Mouse (Mus musculus): ENCODE results near the gene Gp6. TPM values are rescaled to one million over a fixed set of nuclear protein-coding genes. Genes with fewer than 3 reads are reported as not detected.
"Not testable (repeated sequence)": the region's sequence is repeated elsewhere in the genome, so short reads cannot be mapped to it uniquely, and the experiment has no call there.

Gp6 gene
- polyA plus RNA-seq (2016; fragmentation: Nextera tagmentation; extraction: Ambion mirVana): 0.11 and 0.13 TPM in 2 replicates

DNA sequence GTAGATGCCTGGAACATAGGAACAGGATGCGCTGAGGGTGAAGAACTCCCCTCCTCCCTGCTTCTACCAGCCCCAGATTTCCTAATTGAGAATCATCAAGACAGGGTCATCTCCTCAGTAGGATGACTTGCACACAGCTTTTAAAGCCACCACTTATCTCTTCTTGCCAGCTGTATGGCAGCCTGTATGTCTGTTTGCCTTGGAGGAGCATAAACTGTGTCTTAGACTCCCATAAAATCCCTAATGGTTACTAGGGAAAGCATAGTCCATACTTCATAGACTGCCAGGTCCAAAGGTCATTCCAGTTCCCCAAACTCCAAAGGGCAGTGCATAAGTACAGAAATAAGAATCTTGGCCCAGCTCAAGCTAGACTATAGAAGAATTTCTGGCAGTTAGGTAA is at the start of gene Gp6:
Gene Gp6, minus strand, starts transcription at position 15 of the 400 bp plus-strand sequence.
- H3K27ac ChIP-seq (replicated peaks): no peak within 1 kb of the TSS
- H3K27me3 ChIP-seq: no peaks in the 10 kb centered on the region
- no peak for ATAC-seq (ENCODE audit: low FRiP score, low read depth)
- no peak within 1 kb of the TSS for H3K4me2 ChIP-seq (replicated peaks)
- H3K9ac ChIP-seq (replicated peaks): no peak within 1 kb of the TSS
- 92% methylated on average over 1 of the region's 1 CpGs for WGBS
- H3K4me3 ChIP-seq: no peak within 1 kb of the TSS
- no peaks in the 10 kb centered on the region for H3K4me1 ChIP-seq
- no peaks in the 10 kb centered on the region for H3K36me3 ChIP-seq
- no peaks in the 10 kb centered on the region for H3K9me3 ChIP-seq

DNA sequence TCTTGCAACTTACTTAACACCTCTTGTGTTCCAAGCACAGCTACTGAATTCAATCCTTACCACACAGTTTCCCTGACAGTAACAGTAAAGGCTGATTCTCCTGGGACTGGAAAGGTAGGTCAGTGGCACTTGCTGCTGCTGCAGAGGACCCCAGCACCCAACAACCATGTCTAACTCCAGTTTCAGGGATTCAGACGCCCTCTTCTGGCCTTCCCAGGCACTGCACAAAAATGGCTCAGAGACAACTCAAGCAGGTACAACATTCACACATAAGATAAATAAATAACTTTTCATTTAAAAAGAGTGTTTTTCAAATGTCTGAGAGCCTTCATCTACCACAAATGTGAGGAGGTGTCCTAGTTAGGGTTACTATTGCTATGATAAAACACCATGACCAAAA is 49.6 kb upstream of the Gp6 start:
- H3K4me2 ChIP-seq (replicated peaks): no peak overlapping the region
- no peak overlapping the region for H3K27ac ChIP-seq (replicated peaks)
- no peak for ATAC-seq (ENCODE audit: low FRiP score, low read depth)
- 7% methylated on average over 1 of the region's 1 CpGs for WGBS
- H3K36me3 ChIP-seq: peaks cover 20% of the 10 kb centered on the region
- H3K4me1 ChIP-seq: 0 out of 2 replicates have a peak, but pooled peaks cover 6% of the 10 kb centered on the region
- H3K27me3 ChIP-seq: no peaks in the 10 kb centered on the region
- no peak overlapping the region for H3K9ac ChIP-seq (replicated peaks)
- no peaks in the 10 kb centered on the region for H3K9me3 ChIP-seq
- no peak overlapping the region for H3K4me3 ChIP-seq

DNA sequence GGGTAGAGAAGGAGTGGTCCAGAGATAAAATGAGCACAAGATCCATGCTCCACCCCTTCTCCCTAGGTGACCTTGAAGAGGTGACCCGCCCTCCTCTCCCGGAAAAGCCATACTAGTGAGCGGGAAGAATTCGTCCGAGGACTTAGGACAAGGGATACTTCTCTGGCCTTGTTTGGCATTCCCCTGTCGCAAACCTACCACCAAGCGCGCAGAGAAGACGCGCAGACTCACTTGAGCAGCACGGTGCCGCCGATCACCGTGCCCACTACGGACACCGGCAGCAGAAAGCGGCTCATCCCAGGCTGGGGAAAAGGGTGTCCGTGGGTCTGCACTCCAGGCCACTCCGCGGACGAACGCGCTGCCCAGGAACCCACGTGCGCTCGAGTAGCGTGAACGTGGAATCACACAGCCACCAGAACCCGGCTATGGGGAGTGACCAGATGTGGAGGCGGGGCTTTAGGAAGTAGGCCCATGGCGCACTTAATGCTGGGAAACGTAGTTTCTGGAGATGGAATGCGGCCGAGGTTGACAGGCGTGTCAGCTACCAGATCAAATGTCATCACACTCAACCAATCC is 47.8 kb upstream of the Gp6 start, which contains the start of gene Rdh13:
Gene Rdh13, minus strand, starts transcription at position 434 of the 576 bp plus-strand sequence.
- Histone ChIP-seq H3K36me3 (peaks cover 38% of the 10 kb centered on the region), H3K9me3 (no peaks in the 10 kb centered on the region), H3K4me3 (peak within 1 kb of the TSS; percentile 79), H3K27ac (replicated peaks) (peak within 1 kb of the TSS; percentile 54), H3K27me3 (no peaks in the 10 kb centered on the region), H3K4me2 (replicated peaks) (peak within 1 kb of the TSS; percentile 66), H3K9ac (replicated peaks) (peak within 1 kb of the TSS; percentile 78), H3K4me1 (0 out of 2 replicates have a peak, but pooled peaks cover 6% of the 10 kb centered on the region)
- under 1% methylated on average over 35 of the region's 35 CpGs for WGBS
- ATAC-seq (ENCODE audit: low FRiP score, low read depth): peak; percentile 97

DNA sequence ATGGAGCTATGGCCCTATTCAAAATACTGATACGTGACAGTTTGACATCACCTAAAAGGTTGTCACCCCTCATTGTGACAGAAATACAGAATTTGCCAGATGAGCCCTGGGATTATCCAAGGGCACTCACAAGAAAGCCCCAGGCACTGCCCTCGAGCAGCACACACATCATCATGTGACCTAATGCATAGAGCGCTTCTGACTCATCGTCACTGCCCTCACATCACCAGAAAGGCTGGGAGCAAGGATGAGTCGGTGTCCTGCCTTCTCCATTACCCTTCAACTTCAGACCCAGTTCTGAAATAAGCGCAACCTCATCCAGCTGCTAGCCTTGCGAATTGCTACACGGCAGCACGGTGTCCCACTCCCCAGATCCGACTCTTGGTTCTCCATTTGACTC is 43.0 kb upstream of the Gp6 start:
- H3K9me3 ChIP-seq: no peaks in the 10 kb centered on the region
- ATAC-seq (ENCODE audit: low FRiP score, low read depth): no peak
- WGBS: 93% methylated on average over 10 of the region's 10 CpGs
- 0 out of 2 replicates have a peak, but pooled peaks cover 6% of the 10 kb centered on the region for H3K4me1 ChIP-seq
- H3K4me3 ChIP-seq: no peak overlapping the region
- H3K27me3 ChIP-seq: no peaks in the 10 kb centered on the region
- H3K9ac ChIP-seq (replicated peaks): no peak overlapping the region
- H3K27ac ChIP-seq (replicated peaks): no peak overlapping the region
- peaks cover 61% of the 10 kb centered on the region for H3K36me3 ChIP-seq
- H3K4me2 ChIP-seq (replicated peaks): no peak overlapping the region

DNA sequence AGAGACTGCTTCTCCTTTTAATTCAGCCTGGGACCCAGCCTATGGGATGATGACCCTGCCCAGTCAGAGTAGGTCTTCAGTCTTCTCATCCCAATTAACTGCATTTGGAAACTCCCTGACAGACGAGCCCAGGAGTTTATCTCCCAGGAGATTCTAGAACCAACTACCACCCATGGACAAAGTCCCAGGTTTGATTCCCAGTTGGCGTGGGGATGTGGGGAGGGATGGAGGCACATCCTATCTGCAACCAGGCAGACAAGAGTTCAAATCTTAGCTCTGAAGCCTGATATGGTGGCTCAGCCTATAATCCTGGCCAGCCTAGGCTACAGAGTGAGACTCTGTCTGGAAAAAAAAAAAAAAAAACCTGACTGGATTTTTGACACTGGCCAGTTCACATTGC is 40.2 kb upstream of the Gp6 start:
- Histone ChIP-seq H3K4me3 (no peak overlapping the region), H3K36me3 (peaks cover 75% of the 10 kb centered on the region), H3K9me3 (no peaks in the 10 kb centered on the region), H3K4me1 (no peaks in the 10 kb centered on the region), H3K9ac (replicated peaks) (no peak overlapping the region), H3K27me3 (no peaks in the 10 kb centered on the region), H3K27ac (replicated peaks) (no peak overlapping the region), H3K4me2 (replicated peaks) (no peak overlapping the region)
- 94% methylated on average over 2 of the region's 2 CpGs for WGBS
- ATAC-seq (ENCODE audit: low FRiP score, low read depth): no peak

DNA sequence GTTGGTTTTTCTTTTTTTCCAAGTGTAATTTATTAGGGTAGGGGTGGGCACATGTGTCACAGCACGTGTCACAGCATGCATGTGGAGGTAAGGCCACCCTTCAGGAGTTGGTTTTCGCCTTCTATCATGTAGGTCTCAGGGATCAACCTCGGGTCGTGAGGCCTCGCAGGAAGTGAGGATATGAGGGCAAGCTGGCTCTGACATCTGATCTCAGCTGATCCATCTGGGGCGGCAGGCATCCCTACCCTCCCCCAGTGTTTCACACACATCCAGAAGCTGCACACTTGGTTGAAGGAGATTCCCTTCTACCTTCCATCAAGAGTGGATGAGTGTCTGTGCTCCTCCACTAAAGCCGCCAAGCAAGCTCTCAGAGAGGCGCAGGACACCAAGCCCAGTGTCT is 34.5 kb upstream of the Gp6 start:
- Histone ChIP-seq H3K4me1 (no peaks in the 10 kb centered on the region), H3K9me3 (no peaks in the 10 kb centered on the region), H3K36me3 (peaks cover 85% of the 10 kb centered on the region), H3K4me2 (replicated peaks) (no peak overlapping the region), H3K27me3 (no peaks in the 10 kb centered on the region), H3K27ac (replicated peaks) (no peak overlapping the region), H3K9ac (replicated peaks) (no peak overlapping the region), H3K4me3 (no peak overlapping the region)
- 92% methylated on average over 8 of the region's 8 CpGs for WGBS
- ATAC-seq (ENCODE audit: low FRiP score, low read depth): no peak

DNA sequence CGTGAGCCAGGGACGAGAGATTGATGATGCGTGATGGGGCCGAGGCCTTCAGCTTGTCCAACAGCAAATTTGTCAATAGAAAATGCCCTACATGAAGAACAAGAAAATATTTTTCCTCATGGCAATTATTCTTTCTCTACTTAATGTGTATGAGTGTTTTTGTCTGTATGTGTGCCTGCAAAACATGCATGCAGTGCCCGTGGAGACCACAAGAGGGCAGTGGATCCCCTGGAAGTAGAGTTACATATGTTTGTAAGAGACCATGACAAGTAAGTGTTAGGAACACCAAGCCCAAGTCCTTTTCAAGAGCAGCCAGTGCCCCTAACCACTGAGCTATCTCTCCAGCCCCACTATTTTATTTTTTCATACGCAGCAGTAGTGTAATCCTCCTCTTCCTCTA is 34.0 kb upstream of the Gp6 start:
- no peak for ATAC-seq (ENCODE audit: low FRiP score, low read depth)
- Histone ChIP-seq H3K27me3 (no peaks in the 10 kb centered on the region), H3K9me3 (no peaks in the 10 kb centered on the region), H3K27ac (replicated peaks) (no peak overlapping the region), H3K36me3 (peaks cover 83% of the 10 kb centered on the region), H3K9ac (replicated peaks) (no peak overlapping the region), H3K4me2 (replicated peaks) (no peak overlapping the region), H3K4me3 (no peak overlapping the region), H3K4me1 (no peaks in the 10 kb centered on the region)
- 75% methylated on average over 6 of the region's 6 CpGs for WGBS

DNA sequence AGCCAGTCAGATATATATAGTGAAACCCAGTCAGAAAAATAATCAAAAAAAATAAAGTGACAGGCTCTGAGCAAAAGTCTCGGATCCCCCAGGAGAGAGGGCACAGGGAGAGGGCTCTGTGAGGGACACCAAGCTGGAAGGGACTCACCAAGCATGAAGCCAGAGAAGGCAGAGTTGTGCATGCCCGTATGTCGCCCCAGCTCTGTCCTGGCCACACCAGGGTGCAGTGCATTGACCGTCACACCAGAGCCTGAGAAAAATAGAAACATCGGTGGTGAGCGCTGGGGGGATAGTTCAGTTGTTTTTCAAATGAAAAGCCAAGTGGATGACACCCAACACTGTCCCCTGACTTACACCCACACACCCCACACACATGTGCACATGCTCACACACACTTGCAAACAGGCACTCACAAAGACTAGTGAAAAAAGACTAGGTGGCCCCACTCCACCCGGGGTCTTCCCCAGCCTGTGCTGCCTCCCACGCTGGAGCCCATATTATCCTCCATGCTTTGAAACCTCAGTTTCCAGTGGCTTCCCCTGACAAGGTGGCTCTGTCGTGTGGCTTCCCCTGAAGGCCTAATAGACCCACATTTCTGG is 32.8 kb upstream of the Gp6 start:
- Histone ChIP-seq H3K4me3 (no peak overlapping the region), H3K27me3 (no peaks in the 10 kb centered on the region), H3K4me2 (replicated peaks) (no peak overlapping the region), H3K9me3 (no peaks in the 10 kb centered on the region), H3K27ac (replicated peaks) (no peak overlapping the region), H3K9ac (replicated peaks) (no peak overlapping the region), H3K36me3 (peaks cover 85% of the 10 kb centered on the region), H3K4me1 (no peaks in the 10 kb centered on the region)
- ATAC-seq (ENCODE audit: low FRiP score, low read depth): no peak
- WGBS: 92% methylated on average over 9 of the region's 9 CpGs

DNA sequence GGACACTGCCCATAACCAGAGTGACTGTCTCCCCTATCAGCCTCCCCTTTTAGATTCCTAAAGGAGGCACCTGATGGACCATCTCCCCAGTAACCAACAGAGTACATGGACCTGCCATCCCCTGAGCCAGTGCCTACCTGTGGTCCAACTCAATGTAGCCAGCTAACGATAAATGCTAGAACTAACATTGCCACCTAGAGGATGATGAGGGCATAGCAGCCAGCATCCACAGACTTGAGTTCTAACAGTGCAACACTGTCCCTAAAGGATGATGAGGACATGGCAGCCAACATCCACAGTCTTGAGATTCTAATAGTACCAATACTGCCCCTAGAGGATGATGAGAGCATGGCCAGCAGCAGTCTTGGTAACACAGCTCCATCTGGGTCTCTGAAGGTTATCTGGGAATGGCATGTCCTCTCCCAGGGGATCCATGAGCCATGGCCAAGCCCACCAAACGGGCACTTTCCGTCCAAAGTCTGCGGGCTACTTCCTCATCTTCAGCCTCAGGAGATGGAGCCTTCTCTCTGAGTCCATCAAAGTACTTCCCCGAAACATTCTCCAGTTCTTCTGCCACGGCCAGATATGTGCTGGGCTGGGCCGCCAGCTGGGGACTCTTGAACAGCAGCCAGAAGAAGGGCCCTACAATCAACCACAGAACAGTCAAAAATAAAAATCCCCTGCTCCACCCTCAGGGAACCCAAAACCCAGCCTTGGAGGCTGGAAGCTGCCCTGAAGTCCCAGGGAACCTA is 29.8 kb upstream of the Gp6 start:
- 80% methylated on average over 7 of the region's 7 CpGs for WGBS
- H3K27ac ChIP-seq (replicated peaks): no peak overlapping the region
- H3K9ac ChIP-seq (replicated peaks): no peak overlapping the region
- peak; percentile 85 for ATAC-seq (ENCODE audit: low FRiP score, low read depth)
- H3K4me3 ChIP-seq: no peak overlapping the region
- H3K4me2 ChIP-seq (replicated peaks): no peak overlapping the region
- no peaks in the 10 kb centered on the region for H3K9me3 ChIP-seq
- no peaks in the 10 kb centered on the region for H3K27me3 ChIP-seq
- no peaks in the 10 kb centered on the region for H3K4me1 ChIP-seq
- peaks cover 67% of the 10 kb centered on the region for H3K36me3 ChIP-seq

DNA sequence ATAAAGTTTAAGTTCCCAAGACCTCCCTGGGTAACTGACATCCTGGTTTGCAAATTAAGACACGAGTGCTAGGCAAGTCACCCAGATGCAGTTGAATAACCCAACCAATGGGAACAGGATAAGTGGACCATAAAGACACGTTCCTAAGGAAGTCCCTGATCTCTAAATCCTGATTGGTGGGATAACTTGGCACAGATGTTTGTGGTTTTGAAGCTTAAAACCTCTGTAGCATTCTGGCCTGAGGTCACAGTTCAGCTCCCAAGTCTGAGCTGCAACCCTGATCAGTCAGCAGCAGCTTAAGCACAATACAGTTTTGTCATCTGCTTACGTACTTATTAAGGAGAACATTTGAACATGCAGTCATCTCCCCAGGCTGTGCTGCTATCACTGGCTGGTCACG is 22.7 kb upstream of the Gp6 start:
- WGBS: 59% methylated on average over 4 of the region's 4 CpGs
- H3K9ac ChIP-seq (replicated peaks): no peak overlapping the region
- H3K27ac ChIP-seq (replicated peaks): no peak overlapping the region
- no peaks in the 10 kb centered on the region for H3K9me3 ChIP-seq
- ATAC-seq (ENCODE audit: low FRiP score, low read depth): no peak
- H3K4me3 ChIP-seq: no peak overlapping the region
- no peaks in the 10 kb centered on the region for H3K27me3 ChIP-seq
- H3K4me1 ChIP-seq: no peaks in the 10 kb centered on the region
- H3K4me2 ChIP-seq (replicated peaks): no peak overlapping the region
- H3K36me3 ChIP-seq: peaks cover 11% of the 10 kb centered on the region; the same call in 1 of the 2 replicates

DNA sequence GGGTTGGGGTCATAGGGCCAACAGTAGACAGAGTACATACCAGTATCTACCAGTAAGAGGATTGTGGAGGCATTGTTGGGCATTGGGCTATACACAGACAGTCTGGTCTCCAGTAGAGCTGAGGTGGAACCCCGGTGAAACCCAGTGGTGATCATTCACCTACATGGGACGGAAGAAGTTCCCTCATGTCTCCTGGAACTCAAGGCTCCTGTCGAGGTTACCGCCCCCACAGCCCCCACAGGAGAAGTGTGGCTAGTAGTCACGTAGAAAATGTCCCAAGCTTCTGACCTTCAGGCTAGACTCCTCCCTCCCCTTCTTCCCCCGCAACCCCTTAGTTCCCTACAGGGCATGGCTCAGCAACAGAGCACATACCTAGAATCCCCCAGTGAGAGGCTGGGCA is 22.1 kb upstream of the Gp6 start:
- ATAC-seq (ENCODE audit: low FRiP score, low read depth): no peak
- H3K4me3 ChIP-seq: no peak overlapping the region
- 74% methylated on average over 6 of the region's 6 CpGs for WGBS
- H3K4me2 ChIP-seq (replicated peaks): no peak overlapping the region
- H3K27ac ChIP-seq (replicated peaks): no peak overlapping the region
- no peaks in the 10 kb centered on the region for H3K9me3 ChIP-seq
- H3K36me3 ChIP-seq: 0 out of 2 replicates have a peak, but pooled peaks cover 7% of the 10 kb centered on the region
- no peak overlapping the region for H3K9ac ChIP-seq (replicated peaks)
- no peaks in the 10 kb centered on the region for H3K4me1 ChIP-seq
- no peaks in the 10 kb centered on the region for H3K27me3 ChIP-seq

DNA sequence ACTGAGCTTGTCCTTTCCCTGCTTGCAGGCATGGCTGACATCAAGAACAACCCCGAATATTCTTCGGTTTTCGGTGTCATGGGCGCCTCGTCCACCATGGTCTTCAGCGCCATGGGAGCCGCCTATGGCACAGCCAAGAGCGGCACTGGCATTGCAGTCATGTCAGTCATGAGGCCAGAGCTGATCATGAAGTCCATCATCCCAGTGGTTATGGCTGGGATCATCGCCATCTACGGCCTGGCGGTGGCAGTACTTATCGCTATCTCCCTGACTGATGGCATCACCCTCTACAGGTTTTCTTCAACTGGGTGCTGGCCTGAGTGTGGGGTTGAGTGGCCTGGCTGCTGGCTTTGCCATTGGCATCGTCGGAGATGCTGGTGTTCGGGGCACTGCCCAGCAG is 14.9 kb upstream of the Gp6 start:
- not testable (repeated sequence) for H3K36me3 ChIP-seq; ATAC-seq (ENCODE audit: low FRiP score, low read depth); H3K4me1 ChIP-seq; H3K27ac ChIP-seq (replicated peaks); H3K9ac ChIP-seq (replicated peaks); H3K4me2 ChIP-seq (replicated peaks); H3K27me3 ChIP-seq; H3K4me3 ChIP-seq; H3K9me3 ChIP-seq
- WGBS: 97% methylated on average over 15 of the region's 15 CpGs
